Mouse (Mus musculus) MN1 (cell line): ENCODE results near the gene Fgfr2.
A peak's percentile ranks its signal among the peaks of the same experiment; 100 is the strongest.

Experiments
- DNase-seq: peaks from one replicate; pipeline ENCODE4 v3.0.0-alpha.2; 2016; ENCODE audit warnings: low spot score

Fgfr2 gene

GRCm38 (mm10) chr7:132493632-132494031, 629.5 kb downstream of the Fgfr2 start:
- DNase-seq, result no peak

- no peak for DNase-seq
Observed at GRCm38 (mm10) chr7:132491902-132492301, 631.2 kb downstream of the Fgfr2 start.

- DNase-seq, result no peak
Observed at GRCm38 (mm10) chr7:132487361-132487760, 635.8 kb downstream of the Fgfr2 start.

DNA sequence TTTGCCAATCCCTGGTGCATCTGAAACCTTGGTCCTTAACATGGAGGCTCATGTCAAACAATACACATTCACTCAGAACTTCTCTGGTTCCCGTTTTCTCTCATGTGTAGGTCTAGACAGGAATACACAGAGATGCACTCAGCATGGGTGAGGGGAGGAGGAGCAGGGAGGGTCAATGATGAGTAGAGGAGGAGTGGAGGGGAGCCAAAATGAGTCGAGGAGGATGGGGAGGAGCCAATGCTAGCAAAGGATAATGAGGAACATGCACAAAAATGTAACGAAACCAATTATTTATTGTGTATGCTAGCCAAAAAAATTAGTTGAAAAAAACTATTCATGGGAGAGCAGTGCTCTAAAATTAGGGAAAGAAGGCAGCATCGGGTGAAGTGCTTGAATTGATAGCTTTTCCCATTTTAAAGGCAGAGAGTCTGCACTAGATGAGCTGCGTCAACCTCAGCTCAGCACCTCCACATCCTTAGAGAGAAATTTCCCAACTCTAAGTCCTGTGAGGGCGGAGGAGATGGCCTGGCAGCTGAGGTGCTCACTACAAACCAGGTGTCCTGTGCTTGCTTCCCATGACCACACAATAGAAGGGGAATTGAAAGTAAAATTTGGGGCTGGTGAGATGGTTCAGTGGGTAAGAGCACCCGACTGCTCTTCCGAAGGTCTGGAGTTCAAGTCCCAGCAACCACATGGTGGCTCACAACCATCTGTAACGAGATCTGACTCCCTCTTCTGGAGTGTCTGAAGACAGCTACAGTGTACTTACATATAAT, 636.6 kb downstream of the Fgfr2 start:
- DNase-seq, result no peak

GRCm38 (mm10) chr7:132484424-132484823, 638.7 kb downstream of the Fgfr2 start:
- no peak for DNase-seq

- no peak for DNase-seq
Observed at GRCm38 (mm10) chr7:132480696-132481306, 642.3 kb downstream of the Fgfr2 start.

- DNase-seq, result peak; percentile 91
Observed at GRCm38 (mm10) chr7:132478295-132478809, 644.8 kb downstream of the Fgfr2 start.

- peak; percentile 54 for DNase-seq
Observed at GRCm38 (mm10) chr7:132477753-132478152, 645.4 kb downstream of the Fgfr2 start.

GRCm38 (mm10) chr7:132476491-132476890, 646.7 kb downstream of the Fgfr2 start:
- no peak for DNase-seq

GRCm38 (mm10) chr7:132475069-132475468, 648.1 kb downstream of the Fgfr2 start:
- DNase-seq, result peak; percentile 28

- no peak for DNase-seq
Observed at GRCm38 (mm10) chr7:132471327-132471726, 651.8 kb downstream of the Fgfr2 start.

GRCm38 (mm10) chr7:132468391-132468790, 654.8 kb downstream of the Fgfr2 start:
- no peak for DNase-seq

GRCm38 (mm10) chr7:132465897-132466296, 657.3 kb downstream of the Fgfr2 start:
- DNase-seq, result no peak

DNA sequence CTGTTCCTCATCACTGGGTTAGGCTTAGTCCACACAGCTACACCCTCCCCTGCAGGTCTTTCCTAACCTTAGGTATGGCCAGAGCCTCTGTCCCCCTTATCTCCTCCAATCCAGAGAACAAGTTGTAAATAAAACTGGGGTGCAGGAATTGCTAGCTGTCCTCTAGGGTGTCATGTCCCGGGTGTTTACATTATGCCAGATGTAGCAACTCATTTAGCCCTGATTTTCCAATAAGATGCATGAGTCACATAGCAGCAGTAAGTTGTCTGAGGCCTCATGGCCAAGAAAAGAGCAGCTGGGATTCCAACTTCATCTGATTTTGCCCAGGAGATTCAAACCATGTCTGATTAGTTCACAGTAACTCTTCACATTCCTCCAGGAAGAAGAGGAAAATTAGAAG, 658.3 kb downstream of the Fgfr2 start:
- no peak for DNase-seq

DNA sequence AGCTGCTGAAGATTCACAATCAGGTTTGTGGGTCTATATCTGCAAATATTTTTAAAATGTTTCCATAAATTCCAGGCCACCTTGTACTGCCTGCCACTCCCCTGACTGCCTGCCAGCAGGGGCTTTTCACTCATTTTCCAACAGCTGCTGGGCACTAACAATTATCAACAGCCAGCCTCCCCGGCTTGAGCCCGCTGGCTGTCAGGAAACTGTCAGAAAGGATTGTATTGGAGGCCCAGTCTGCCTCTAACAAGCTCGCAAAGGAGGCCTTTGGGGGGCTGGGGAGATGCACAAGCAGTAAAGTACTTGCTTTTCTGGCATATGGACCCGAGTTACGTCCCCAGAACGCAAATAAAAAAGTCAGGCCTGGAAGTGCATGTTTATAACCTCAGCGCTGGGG, 664.7 kb downstream of the Fgfr2 start:
- no peak for DNase-seq

GRCm38 (mm10) chr7:132455071-132455720, 668.0 kb downstream of the Fgfr2 start:
- DNase-seq, result no peak

- no peak for DNase-seq
Observed at GRCm38 (mm10) chr7:132449891-132450735, 673.0 kb downstream of the Fgfr2 start.

- peak; percentile 91 for DNase-seq
Observed at GRCm38 (mm10) chr7:132448511-132449154, 674.5 kb downstream of the Fgfr2 start.

DNA sequence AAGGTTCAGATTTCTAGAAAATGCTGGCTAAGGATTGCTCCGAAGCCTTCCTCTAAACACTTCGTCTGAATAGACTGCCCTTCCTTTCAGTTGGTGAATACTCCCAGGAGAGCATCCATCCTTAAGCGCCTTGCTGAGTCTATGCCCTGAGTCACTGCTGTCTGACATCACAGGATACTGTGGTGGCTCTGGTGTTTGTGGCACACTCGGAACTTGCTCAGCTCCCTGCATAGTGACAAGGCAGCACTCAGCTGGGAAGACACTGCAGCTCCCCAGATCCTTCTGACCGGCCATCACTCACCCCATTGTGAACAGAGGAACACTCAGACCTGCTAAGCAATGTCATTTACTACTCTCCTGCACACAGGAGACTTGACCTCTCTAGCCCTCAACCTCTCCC, 675.6 kb downstream of the Fgfr2 start:
- DNase-seq, result no peak

GRCm38 (mm10) chr7:132446841-132447240, 676.3 kb downstream of the Fgfr2 start:
- DNase-seq, result no peak

DNA sequence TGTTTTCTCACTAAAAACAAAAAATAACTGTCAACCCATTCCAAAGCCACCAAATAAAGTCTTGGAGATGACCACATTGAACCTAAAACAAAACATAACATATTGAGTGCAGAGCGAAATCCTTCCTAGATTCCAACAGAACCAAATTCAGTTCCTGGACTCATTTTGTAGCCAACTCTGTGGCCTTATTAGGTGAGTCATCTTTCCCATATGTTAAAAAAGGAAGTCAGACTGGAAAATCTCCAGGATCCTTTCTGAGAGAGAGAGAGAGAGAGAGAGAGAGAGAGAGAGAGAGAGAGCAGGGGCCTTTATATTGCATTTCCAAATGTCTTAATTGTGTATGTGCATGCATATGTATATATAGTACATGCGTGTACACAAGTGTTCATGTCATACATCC, 678.9 kb downstream of the Fgfr2 start:
- peak; percentile 39 for DNase-seq
